Mouse (Mus musculus): ENCODE measurements around the gene Nr1h4. TPM values are rescaled to one million over a fixed set of nuclear protein-coding genes. Genes with fewer than 3 reads are reported as not detected.

Nr1h4 gene
- polyA plus RNA-seq, 1 experiment from 2014 or later, result 3.9 TPM

DNA sequence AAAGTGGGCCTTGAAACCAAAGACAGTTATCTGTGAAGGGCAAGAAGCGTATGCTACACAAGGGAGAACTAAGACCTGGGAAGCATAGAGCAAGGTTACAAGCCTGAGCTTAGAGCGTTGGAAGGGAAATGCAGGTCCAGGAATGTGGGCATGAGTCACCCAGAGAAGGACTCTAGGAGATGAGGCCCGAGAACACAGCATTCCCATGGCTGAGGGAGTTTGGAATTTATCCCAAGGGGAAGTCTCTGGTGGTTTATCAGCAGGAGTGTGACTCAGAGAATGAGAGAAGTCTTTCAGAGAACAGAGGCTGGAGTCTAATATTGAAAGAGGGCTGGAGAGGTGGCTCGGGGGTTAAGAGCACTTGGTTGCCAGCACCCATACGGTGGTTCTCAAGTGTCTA lies 6.3 kb downstream of the Nr1h4 start:
- no peak for ATAC-seq (ENCODE audit: low FRiP score, low TSS enrichment)
- Histone ChIP-seq H3K4me1 (ENCODE audit: insufficient read depth, low read length) (no peaks in the 10 kb centered on the region), H3K9me3 (ENCODE audit: low read length) (no peaks in the 10 kb centered on the region), H3K4me2 (replicated peaks; ENCODE audit: low read depth, low read length) (no peak overlapping the region), H3K4me3 (ENCODE audit: low read length) (no peak overlapping the region), H3K9ac (replicated peaks; ENCODE audit: low read length) (no peak overlapping the region), H3K36me3 (ENCODE audit: insufficient read depth, low read length) (no peaks in the 10 kb centered on the region), H3K27ac (ENCODE audit: low read length) (no peak overlapping the region), H3K27me3 (ENCODE audit: insufficient read depth, low read length) (no peaks in the 10 kb centered on the region)
- WGBS, result 68% methylated on average over 5 of the region's 5 CpGs

DNA sequence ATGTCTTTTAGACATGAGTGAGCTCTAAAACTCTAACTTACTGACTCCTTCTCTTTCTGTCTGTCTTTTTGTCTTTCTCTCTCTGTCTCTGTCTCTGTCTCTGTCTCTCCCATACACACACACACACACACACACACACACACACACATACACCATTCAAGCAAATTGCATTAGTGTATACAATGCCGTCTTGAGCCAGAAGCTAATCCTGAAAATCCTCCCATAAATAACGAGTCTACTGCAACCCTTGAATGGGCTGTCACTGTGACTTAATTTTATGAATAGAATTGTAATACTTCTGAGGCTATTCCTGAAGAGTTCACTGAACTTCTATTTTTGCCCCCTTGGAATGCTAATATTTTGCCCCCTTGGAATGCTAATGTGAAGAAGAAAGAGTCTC lies 7.6 kb downstream of the Nr1h4 start:
- WGBS, result 73% methylated on average over 2 of the region's 2 CpGs
- no peak for ATAC-seq (ENCODE audit: low FRiP score, low TSS enrichment)

DNA sequence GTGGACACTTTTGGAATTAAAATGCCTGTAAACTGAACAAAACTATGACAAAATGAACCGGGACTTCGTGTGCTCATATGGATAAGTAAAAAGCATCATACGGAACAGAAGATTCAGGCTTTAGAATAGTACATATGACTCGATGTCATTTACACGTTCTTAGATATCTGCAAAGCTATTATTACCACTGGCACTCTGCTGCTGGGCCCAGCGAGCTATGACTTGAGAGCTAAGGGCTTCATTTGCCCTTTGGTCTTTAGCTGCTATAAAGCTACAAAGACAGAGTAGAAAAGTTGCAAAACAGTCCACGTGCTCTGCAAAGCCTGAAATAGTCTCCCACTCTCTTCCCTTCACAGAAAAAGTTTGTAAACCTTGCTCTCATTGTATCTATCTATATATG lies 10.9 kb downstream of the Nr1h4 start:
- no peak overlapping the region for H3K27ac ChIP-seq (ENCODE audit: low read length)
- H3K4me1 ChIP-seq (ENCODE audit: insufficient read depth, low read length), result no peaks in the 10 kb centered on the region
- no peaks in the 10 kb centered on the region for H3K36me3 ChIP-seq (ENCODE audit: insufficient read depth, low read length)
- H3K4me2 ChIP-seq (replicated peaks; ENCODE audit: low read depth, low read length), result no peak overlapping the region
- no peaks in the 10 kb centered on the region for H3K27me3 ChIP-seq (ENCODE audit: insufficient read depth, low read length)
- ATAC-seq (ENCODE audit: low FRiP score, low TSS enrichment), result no peak
- no peaks in the 10 kb centered on the region for H3K9me3 ChIP-seq (ENCODE audit: low read length)
- no peak overlapping the region for H3K9ac ChIP-seq (replicated peaks; ENCODE audit: low read length)
- H3K4me3 ChIP-seq (ENCODE audit: low read length), result no peak overlapping the region
- WGBS, result 75% methylated on average over 7 of the region's 7 CpGs

More for the DNA sequence above, 7.6 kb downstream of the Nr1h4 start:
- Histone ChIP-seq H3K27me3 (ENCODE audit: insufficient read depth, low read length) (no peaks in the 10 kb centered on the region), H3K4me2 (replicated peaks; ENCODE audit: low read depth, low read length) (no peak overlapping the region), H3K9me3 (ENCODE audit: low read length) (no peaks in the 10 kb centered on the region), H3K27ac (ENCODE audit: low read length) (no peak overlapping the region), H3K4me3 (ENCODE audit: low read length) (no peak overlapping the region), H3K9ac (replicated peaks; ENCODE audit: low read length) (no peak overlapping the region), H3K4me1 (ENCODE audit: insufficient read depth, low read length) (no peaks in the 10 kb centered on the region), H3K36me3 (ENCODE audit: insufficient read depth, low read length) (no peaks in the 10 kb centered on the region)

GRCm38 (mm10) chr10:89521790-89522431 lies 11.5 kb downstream of the Nr1h4 start:
- no peak for ATAC-seq (ENCODE audit: low FRiP score, low TSS enrichment)
- WGBS, result 65% methylated on average over 9 of the region's 9 CpGs
- Histone ChIP-seq H3K27me3 (ENCODE audit: insufficient read depth, low read length) (no peaks in the 10 kb centered on the region), H3K4me1 (ENCODE audit: insufficient read depth, low read length) (no peaks in the 10 kb centered on the region), H3K36me3 (ENCODE audit: insufficient read depth, low read length) (no peaks in the 10 kb centered on the region), H3K9me3 (ENCODE audit: low read length) (no peaks in the 10 kb centered on the region), H3K9ac (replicated peaks; ENCODE audit: low read length) (no peak overlapping the region), H3K4me2 (replicated peaks; ENCODE audit: low read depth, low read length) (no peak overlapping the region), H3K27ac (ENCODE audit: low read length) (no peak overlapping the region), H3K4me3 (ENCODE audit: low read length) (no peak overlapping the region)

DNA sequence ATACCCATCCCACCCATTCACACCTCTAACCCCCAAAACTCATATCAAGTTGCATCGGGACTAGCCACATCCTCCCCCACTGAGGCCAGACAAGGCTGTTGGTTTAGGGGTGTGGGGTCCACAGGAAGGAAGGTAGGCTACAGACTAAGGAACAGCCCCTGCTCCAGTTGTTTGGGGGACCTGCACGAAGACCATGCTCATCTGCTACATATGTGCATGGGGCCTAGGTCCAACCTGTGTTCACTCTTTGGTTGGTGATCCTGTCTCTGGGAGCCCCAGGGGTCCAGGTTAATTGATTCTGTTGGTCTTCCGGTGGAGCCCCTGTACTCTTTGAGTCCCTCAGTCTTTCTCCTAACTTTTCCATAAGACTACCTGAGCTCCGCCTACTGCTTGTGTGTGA lies 13.0 kb downstream of the Nr1h4 start:
- Histone ChIP-seq H3K4me1 (ENCODE audit: insufficient read depth, low read length) (no peaks in the 10 kb centered on the region), H3K9me3 (ENCODE audit: low read length) (no peaks in the 10 kb centered on the region), H3K4me2 (replicated peaks; ENCODE audit: low read depth, low read length) (no peak overlapping the region), H3K27ac (ENCODE audit: low read length) (no peak overlapping the region), H3K36me3 (ENCODE audit: insufficient read depth, low read length) (no peaks in the 10 kb centered on the region), H3K27me3 (ENCODE audit: insufficient read depth, low read length) (no peaks in the 10 kb centered on the region), H3K4me3 (ENCODE audit: low read length) (no peak overlapping the region), H3K9ac (replicated peaks; ENCODE audit: low read length) (no peak overlapping the region)
- 91% methylated on average over 4 of the region's 4 CpGs for WGBS
- ATAC-seq (ENCODE audit: low FRiP score, low TSS enrichment), result no peak

DNA sequence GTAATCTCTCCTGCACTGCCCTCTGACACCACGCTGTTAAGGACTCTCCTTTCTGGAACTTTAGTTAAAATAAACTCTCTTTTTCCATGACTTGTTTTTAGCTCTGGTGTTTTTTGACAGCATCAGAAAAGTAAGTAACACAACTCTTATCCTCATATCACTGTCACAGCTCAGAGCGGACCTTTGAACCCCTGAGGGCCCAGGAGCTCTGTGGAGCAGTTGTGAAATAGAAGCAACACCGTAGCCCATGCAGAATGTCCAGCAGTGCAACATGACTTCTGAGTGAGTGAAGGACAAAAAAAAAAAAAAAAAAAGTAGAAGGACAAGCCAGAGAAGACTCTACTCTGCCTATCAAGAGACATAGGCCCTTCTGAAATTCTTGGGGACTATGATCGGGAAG lies 14.2 kb downstream of the Nr1h4 start:
- no peak for ATAC-seq (ENCODE audit: low FRiP score, low TSS enrichment)

DNA sequence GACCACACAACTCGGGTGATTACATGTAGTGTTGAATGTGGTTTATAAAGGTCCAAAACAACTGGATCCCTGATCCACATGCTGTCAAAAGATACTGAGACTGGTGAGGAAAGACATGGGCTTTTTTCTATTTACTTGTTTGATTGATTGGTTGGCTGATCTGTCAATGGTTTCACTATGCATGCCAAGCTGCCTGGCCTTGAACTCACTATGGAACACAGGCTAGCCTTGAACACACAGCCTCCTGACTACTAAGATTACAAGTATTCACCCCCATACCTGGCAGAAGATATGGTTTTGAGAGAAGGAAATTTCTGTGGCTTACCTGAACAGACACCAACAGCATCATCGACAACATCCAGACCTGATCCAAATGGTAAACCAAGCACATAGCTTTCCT lies 15.0 kb downstream of the Nr1h4 start:
- 88% methylated on average over 2 of the region's 2 CpGs for WGBS
- Histone ChIP-seq H3K4me1 (ENCODE audit: insufficient read depth, low read length) (no peaks in the 10 kb centered on the region), H3K9me3 (ENCODE audit: low read length) (no peaks in the 10 kb centered on the region), H3K36me3 (ENCODE audit: insufficient read depth, low read length) (no peaks in the 10 kb centered on the region), H3K9ac (replicated peaks; ENCODE audit: low read length) (no peak overlapping the region), H3K4me3 (ENCODE audit: low read length) (no peak overlapping the region), H3K27me3 (ENCODE audit: insufficient read depth, low read length) (no peaks in the 10 kb centered on the region), H3K4me2 (replicated peaks; ENCODE audit: low read depth, low read length) (no peak overlapping the region), H3K27ac (ENCODE audit: low read length) (no peak overlapping the region)
- no peak for ATAC-seq (ENCODE audit: low FRiP score, low TSS enrichment)

More for the DNA sequence above, 14.2 kb downstream of the Nr1h4 start:
- no peaks in the 10 kb centered on the region for H3K9me3 ChIP-seq (ENCODE audit: low read length)
- H3K27me3 ChIP-seq (ENCODE audit: insufficient read depth, low read length), result no peaks in the 10 kb centered on the region
- no peaks in the 10 kb centered on the region for H3K36me3 ChIP-seq (ENCODE audit: insufficient read depth, low read length)
- H3K27ac ChIP-seq (ENCODE audit: low read length), result no peak overlapping the region
- no peak overlapping the region for H3K9ac ChIP-seq (replicated peaks; ENCODE audit: low read length)
- H3K4me3 ChIP-seq (ENCODE audit: low read length), result no peak overlapping the region
- no peak overlapping the region for H3K4me2 ChIP-seq (replicated peaks; ENCODE audit: low read depth, low read length)
- WGBS, result 87% methylated on average over 4 of the region's 4 CpGs
- no peaks in the 10 kb centered on the region for H3K4me1 ChIP-seq (ENCODE audit: insufficient read depth, low read length)

- H3K4me3 ChIP-seq (ENCODE audit: low read length), result no peak overlapping the region
- no peaks in the 10 kb centered on the region for H3K27me3 ChIP-seq (ENCODE audit: insufficient read depth, low read length)
- H3K36me3 ChIP-seq (ENCODE audit: insufficient read depth, low read length), result no peaks in the 10 kb centered on the region
- no peak overlapping the region for H3K9ac ChIP-seq (replicated peaks; ENCODE audit: low read length)
- no peak overlapping the region for H3K27ac ChIP-seq (ENCODE audit: low read length)
- no peak for ATAC-seq (ENCODE audit: low FRiP score, low TSS enrichment)
- H3K4me2 ChIP-seq (replicated peaks; ENCODE audit: low read depth, low read length), result no peak overlapping the region
- H3K4me1 ChIP-seq (ENCODE audit: insufficient read depth, low read length), result no peaks in the 10 kb centered on the region
- WGBS, result 51% methylated on average over 2 of the region's 2 CpGs
- H3K9me3 ChIP-seq (ENCODE audit: low read length), result no peaks in the 10 kb centered on the region
These were observed 17.6 kb downstream of the Nr1h4 start for GRCm38 (mm10) chr10:89515813-89516212.

DNA sequence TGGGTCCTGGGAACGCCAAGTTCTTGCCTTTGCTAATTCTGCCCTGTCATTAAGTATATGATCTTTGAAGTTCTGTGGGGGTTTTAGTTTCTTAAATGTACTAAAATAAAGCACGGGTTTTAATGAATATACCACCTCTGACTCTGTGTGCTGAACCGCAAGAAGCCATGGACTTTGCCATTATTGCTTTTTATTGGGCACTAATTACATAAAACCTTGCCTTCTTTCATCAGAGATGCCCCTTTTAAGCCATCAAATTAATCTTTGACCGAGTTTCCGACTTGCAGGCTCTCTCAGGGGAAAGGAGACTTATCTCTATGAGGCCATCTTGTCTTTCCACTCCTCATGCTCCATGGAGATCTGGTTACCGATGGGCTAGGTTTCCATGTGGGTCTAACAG lies 20.8 kb downstream of the Nr1h4 start:
- no peak overlapping the region for H3K27ac ChIP-seq (ENCODE audit: low read length)
- no peak for ATAC-seq (ENCODE audit: low FRiP score, low TSS enrichment)
- H3K9me3 ChIP-seq (ENCODE audit: low read length), result no peaks in the 10 kb centered on the region
- 69% methylated on average over 6 of the region's 6 CpGs for WGBS
- H3K4me2 ChIP-seq (replicated peaks; ENCODE audit: low read depth, low read length), result no peak overlapping the region
- H3K9ac ChIP-seq (replicated peaks; ENCODE audit: low read length), result no peak overlapping the region
- no peaks in the 10 kb centered on the region for H3K27me3 ChIP-seq (ENCODE audit: insufficient read depth, low read length)
- H3K36me3 ChIP-seq (ENCODE audit: insufficient read depth, low read length), result no peaks in the 10 kb centered on the region
- no peak overlapping the region for H3K4me3 ChIP-seq (ENCODE audit: low read length)
- H3K4me1 ChIP-seq (ENCODE audit: insufficient read depth, low read length), result no peaks in the 10 kb centered on the region

DNA sequence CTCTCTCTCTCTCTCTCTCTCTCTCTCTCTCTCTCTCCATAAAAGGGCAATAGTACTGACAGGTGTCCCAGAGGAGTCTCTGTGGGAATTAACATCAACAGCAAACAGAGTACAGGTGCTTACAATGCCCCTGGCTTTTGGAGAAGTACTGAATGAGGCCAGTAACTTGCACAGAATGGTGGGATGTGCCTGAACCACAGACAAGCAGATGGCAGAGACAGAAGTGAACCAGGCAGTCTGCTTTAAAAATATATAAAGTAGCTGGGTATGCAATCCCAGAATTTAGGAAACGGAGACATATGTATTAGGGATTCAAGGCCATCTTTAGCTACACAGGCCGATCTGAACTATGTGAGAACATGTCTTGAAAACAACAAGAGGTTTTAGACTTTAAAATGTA lies 22.8 kb downstream of the Nr1h4 start:
- 81% methylated on average over 2 of the region's 2 CpGs for whole genome bisulfite sequencing
- Histone ChIP-seq H3K27ac (ENCODE audit: low read length) (no peak overlapping the region), H3K9me3 (ENCODE audit: low read length) (no peaks in the 10 kb centered on the region), H3K4me2 (replicated peaks; ENCODE audit: low read depth, low read length) (no peak overlapping the region), H3K27me3 (ENCODE audit: insufficient read depth, low read length) (no peaks in the 10 kb centered on the region), H3K4me1 (ENCODE audit: insufficient read depth, low read length) (no peaks in the 10 kb centered on the region), H3K4me3 (ENCODE audit: low read length) (no peak overlapping the region), H3K9ac (replicated peaks; ENCODE audit: low read length) (no peak overlapping the region), H3K36me3 (ENCODE audit: insufficient read depth, low read length) (no peaks in the 10 kb centered on the region)
- no peak for ATAC-seq (ENCODE audit: low FRiP score, low TSS enrichment)

Data from kidney, embryonic 16.5 days (tissue).